Mouse (Mus musculus) yolk sac, embryonic 10.5 days (tissue): Measurements from ENCODE around the gene Rusc1.
"Not testable (repeated sequence)": the region's sequence is repeated elsewhere in the genome, so short reads cannot be mapped to it uniquely, and the experiment has no call there.

Source experiments
- DNase-seq: peaks from one replicate; pipeline ENCODE4 v3.0.0-alpha.2; 2017; ENCODE audit warnings: low spot score

Gene Rusc1

DNA sequence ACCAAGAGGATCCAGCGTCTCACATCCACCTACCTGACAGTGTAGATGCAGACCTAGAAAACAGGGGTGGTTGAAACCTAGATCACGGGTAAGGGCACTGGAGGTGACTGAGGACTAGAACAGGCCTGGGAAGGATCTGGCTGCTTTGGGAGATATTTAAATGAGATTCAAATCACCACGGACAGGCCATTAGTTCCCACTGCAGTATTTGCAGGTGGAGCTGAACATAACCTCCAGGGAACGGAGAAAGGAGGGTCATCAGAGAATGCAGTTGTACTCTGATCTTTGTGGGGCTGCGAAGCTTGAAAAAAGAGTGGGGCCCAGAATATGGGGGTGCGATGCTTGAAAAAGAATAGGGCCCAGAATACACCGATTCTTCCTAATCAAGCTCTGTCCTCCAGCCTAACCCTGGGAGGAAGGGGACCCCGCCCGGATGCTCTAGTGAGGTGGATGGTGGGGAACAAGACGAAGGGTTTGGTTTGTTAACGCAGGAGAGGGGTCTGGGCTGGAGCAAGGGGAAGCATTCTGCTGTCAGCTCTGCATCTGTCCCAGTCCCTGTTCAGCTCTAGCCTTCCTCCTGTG is 511 bp downstream of the Rusc1 start:
- DNase-seq: no peak

DNA sequence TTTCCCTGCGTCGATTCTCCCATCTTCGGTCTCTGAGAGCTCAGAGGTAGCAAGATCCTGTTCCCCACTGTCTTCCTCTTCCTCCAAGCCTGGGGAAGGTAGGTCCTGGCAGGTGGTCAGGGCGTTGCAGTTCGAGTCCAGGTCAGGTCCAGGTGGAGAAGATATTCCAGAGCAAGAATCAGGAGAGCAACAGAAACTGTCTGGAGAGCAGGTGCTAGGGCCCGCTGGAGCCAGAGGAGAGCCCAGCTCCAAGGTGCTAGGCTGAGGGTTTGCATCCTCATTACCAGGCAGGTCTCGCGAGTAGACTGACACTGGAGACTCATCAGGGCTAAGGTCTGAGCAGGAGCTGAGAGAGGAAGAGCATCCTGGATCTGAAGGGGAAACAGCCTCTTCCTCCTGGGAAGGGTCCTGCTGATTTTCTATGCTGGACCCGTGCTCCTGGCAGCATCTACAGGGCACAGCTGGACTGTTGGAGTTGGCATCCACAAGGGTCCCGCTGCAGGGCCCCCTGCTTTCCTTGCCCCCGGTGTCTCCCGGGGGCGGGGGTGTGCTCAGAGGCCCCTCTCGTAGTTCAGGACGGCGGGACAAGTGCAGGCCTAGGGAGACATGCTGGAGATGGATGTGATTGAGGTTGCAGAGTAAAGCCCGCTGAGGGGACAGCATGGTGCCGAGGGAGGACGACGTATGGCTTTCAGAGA is 1.2 kb downstream of the Rusc1 start:
- DNase-seq: peak; percentile 11

DNA sequence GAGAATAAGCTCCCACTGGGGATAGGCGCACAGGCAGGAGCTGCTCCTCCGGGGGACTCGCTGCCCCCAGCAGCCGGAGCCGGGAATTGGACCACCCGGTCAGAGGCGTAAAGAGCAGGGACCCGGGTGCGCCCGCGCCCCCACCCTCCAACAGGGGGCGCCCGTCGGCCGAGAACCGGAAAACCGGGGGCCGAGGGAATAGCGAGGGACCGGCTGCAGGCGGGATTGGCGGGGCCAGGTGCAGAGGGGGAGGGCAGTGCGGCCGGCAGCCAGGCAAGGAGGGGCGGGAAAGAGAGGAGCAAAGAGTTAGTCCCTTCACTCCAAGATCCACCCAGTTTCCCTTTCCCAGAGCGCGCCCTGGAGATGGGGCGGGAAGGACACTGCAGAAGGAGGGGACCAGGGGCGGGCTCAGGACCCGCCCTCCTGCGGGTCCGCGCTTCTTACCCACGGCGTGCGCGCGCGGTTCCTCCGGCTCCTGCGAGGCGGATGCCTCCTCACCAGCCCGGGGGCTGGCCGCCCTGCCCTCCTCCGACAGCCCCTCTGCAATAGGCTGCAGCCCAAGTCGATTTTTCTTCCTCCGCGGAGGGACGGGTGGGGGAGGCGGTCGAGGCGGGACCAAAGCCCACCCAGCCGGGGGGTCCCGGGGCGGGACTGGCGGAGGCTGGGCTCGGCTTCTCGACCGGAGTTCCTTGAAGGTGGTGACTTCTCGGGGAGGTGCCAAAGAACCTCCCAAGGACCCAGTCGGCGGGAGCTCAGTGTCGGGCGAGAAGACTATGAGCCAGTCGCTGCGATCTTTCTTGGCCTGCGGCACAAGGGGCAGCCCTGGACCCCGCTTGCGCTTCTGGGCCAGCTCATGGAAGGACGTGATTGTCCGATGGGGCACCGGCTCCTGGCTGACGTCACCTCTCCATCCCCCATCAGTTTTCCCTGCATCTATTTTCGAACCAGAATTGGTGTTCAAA is 2.1 kb downstream of the Rusc1 start:
- peak; percentile 92 for DNase-seq

DNA sequence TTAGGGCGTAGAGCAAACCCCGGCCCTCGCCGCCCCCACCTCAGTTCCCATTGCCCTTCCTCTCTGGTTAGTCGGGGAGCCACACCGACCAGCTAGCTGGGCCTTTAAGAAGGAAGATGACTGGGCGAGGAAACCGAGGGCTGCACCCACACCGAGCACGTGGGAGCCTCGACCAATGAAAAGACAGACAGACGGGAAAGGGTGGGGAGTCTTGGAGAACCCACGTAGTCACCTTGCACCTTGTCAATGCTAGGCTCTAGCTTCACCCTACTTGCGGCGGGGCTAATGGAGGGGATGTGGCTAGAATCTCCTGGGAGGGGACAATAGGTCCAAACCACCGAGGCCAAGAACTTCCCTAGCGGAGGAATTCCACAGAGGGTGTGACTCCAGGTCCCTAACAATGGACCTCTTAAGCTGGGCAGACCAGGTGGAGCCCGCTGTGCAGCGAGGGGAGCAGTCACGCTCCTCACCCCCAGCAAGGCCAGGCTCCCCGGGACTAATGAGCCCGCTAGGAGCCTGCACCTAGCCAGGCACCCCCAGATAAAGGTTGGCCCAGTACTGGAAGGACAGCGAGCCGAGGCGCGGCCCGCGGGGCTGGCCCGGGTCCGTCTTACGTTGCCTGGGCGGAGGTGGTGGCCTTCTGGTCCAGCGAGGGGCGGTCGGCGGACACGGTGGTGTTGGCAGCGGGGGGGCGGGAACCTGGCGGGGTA is 3.1 kb downstream of the Rusc1 start:
- peak; percentile 91 for DNase-seq

DNA sequence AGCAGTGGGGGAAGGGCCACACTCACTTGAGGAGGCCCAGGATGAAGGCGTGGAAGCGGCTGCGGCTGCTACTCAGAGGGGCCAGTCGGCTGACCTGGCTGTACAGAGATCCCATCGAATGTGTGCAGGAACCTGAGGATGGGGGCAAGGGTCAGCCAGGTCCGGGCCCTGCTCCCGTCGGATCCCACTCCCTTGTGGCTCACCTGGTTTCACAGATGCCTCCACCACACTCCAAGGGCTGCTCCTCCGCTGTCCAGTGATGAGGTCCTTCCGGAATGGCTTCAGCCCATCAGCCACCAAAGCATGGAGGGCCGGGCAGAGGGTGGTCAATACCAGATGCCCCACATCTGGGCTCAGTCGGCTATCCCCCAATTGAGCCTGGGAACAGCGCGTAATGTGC is 4.1 kb downstream of the Rusc1 start:
- peak; percentile 49 for DNase-seq

DNA sequence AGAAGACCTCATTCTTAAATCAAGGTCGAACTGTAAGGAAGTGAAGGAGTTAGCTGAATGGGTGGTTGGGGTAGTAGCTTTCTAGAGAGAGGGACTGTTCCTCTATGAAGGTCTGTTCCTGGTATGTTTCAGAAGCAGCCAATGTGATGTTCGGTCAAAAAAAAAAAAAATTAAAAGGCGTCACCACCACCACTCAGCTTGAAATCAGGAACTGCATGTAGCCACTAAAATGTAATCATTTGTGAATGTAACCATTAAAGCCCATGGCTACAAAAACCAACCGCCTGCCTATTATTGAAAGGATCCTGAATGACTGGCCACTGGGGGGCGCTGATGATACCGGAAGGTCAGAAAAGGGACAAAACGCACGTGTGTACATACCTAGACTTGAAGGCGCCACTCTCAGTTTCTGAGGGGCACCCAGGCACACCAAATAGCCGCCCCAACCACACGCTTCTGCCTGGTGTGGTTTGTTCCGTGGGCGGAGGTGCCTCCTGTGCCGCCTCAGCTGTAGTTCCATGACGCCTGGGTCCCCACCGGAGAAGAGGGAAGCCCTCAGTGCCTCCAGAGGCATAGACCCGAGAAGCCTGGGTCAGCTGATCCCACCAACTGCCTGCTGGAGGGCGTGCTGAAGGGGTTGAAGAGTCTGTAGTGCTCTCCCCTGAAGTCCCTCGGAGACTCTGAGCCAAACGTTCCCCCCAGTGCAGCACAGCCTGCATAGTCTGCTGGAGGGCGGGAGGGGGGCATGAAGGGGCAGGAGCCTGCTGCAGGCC is 5.6 kb downstream of the Rusc1 start:
- peak; percentile 58 for DNase-seq

DNA sequence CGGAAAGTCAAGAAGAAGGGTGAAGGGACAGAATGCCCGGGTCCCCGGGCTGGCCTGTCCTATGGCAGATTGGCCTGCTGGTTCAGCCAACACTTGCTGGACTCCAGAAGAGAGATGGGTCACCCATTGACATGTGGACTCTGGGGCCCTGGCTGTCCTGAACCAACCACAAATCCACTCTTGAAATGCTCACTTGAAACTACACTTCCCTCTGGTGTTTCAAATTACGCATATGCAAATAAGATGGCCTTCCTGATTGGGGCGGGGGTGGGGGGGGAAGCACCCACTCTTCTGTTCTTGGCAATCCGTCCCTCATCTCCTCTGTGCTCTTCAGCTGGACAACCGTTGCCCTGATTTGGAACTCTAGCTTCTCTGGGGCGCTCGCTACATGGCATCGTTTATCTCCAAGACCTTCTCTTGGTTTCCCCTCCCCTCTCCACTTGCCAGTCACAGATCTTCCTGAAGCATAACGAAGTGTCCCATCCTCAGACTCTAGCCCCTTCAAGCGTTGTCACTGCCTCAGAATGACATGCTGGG is 8.4 kb downstream of the Rusc1 start:
- no peak for DNase-seq

DNA sequence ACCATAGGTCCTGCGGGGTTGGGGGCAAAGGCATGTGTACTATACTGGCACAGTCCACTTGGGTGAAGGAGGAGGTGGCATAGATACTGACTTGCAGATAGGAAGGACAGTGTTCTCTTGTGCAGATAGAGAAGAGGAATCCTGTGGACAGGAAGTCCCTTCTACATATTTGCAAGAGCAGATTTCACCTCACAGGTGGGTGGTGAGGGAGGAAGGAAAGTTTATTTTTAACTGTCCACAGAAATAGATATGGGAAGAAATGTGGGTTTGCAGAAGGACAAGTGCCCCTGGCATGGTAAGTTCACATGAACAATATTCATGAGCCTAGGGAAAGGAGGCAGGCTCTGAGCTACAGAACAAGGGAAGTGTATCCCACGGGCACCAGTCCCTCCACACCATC is 9.0 kb downstream of the Rusc1 start:
- DNase-seq: no peak

DNA sequence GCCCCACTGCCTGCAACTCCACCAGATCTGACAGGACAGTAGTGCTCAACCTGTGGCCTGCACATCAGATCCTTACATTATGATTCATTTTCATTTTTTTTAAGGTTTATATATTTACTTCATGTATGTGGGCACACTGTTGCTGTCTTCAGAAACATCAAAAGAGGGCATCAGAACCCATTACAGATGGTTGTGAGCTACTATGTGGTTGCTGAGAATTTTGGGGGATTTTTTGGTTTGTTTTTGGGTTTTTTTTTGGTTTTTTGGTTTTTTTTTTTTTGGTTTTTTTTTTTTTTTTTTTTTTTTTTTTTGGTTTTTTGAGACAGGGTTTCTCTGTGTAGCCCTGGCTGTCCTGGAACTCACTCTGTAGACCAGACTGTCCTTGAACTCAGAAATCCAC is 10.8 kb downstream of the Rusc1 start:
- DNase-seq: not testable (repeated sequence)

DNA sequence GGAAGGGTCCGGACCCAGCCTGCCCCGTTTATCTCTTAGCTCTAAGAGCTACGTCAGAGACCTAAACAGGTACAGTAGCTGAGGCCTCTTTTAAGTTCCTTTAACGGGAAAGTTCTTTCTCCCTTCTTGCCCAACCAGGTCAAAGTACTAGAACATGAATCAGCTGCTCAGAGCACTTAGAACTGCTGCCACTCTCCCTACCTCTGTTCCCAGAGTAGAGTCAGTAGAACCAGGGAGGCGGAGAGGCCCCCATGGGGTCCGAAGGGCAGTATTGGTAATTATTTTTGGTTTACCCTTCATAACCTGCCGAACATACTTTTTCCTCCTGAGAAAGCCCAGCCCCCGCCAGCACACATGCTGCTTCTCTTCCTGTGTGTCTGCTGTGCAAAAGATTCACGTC is 15.7 kb downstream of the Rusc1 start:
- DNase-seq: no peak

DNA sequence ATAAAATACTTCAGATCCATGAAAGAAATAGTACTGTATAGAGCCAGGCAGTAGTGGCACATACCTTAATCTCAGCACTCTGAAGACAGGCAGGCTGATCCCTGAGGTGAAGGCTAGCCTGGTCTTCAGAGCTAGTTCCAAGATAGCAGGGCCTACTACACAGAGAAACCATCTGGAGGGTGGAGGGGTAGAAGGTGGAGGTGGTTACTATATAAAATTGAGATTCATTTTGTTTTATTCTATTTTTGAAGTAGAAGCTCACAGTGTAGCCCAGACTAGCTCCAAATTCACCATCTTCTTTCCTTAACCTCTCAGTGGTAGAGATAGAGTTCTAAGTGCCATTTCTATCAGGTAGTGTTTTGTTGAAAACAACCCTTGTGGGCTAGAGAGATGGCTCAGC is 25.8 kb downstream of the Rusc1 start:
- no peak for DNase-seq

DNA sequence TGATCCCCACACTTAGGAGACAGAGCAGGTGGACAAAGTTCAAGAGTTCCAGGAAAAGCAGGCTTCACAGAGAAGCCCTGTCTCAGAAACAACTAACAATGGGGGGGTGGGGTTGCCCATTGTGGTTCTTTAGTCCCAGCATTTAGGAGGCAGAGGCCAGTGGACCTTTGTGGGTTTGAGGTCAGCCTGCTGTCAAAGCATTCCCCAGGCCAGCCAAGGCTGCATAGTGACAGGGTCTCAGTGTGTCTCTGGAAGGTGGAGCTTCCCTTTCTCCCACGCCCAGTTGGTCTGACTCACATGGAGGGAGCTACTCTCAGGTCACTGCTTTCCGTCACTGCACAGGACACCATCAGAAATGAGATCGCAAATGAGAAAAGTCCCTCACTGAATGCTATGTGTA is 31.4 kb downstream of the Rusc1 start:
- DNase-seq: peak; percentile 43

DNA sequence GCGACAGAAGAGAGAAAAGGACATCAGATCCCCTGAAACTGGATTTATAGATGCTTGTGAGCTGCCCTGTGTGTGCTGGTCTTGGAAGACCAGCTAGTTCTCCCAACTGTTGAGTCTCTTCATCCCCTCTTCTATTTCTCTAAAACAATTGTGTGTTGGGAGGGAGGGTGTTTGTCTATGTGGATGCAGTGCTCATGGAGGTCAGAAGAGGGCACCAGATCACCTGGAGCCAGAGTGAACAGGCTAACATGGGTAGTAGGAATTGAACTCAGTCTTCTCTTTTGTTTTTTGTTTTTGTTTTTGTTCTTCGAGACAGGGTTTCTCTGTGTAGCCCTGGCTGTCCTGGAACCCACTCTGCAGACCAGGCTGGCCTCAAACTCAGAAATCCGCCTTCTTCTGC is 34.3 kb downstream of the Rusc1 start:
- DNase-seq: peak; percentile 11

DNA sequence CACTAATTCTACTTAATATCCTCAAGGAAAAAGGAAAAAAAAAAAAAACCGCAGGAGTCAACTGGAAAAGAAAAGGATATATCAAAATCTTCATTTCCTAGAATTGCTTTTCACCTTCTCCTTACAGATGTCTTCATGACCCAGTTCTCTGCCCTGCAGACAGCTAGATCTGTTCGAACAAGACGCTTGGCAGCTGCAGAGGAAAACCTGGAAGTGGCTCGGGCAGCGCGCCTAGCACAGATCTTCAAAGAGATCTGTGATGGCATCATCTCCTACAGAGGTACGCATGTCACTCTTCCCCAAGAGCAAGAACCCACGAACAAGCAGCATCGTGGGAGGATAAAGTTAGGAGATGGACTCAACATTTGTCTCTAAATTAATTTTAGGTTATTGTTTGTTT is 34.8 kb downstream of the Rusc1 start:
- no peak for DNase-seq

DNA sequence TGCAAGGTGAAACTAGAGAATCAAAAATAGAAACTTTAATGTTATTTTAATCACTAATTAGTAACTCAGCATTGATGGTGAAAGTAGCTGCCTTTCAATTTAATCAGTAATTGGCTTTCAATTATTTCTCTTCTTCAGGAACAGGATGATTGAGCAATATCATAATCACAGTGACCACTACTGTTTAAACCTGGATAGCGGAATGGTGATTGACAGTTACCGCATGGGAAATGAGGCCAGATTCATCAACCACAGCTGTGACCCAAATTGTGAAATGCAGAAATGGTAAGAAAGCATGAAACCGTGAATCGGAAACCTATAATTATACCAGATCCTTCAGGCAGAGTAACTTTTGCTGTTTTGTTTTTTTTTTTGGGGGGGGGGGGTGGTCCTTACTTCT is 49.8 kb downstream of the Rusc1 start:
- DNase-seq: no peak
